Mouse (Mus musculus) urinary bladder, postnatal 25 days (tissue): ENCODE measurements around the gene Pnma5.

Experiments
- DNase-seq: peaks from one replicate; pipeline ENCODE4 v3.0.0; 2022; ENCODE audit warnings: low spot score

Pnma5 gene

GRCm38 (mm10) chrX:72985607-72986006 lies 51.3 kb downstream of the Pnma5 start:
- DNase-seq = no peak
